Mouse (Mus musculus) spleen, postnatal 36 days (tissue): ENCODE data around the gene Mob3c.

Experiments
- DNase-seq, 2 experiments: peaks; one replicate each; pipeline ENCODE4 v3.0.0; 2022; ENCODE audit warnings: low spot score in 2 of 2, mixed read lengths in 1 of 2

The Mob3c gene

DNA sequence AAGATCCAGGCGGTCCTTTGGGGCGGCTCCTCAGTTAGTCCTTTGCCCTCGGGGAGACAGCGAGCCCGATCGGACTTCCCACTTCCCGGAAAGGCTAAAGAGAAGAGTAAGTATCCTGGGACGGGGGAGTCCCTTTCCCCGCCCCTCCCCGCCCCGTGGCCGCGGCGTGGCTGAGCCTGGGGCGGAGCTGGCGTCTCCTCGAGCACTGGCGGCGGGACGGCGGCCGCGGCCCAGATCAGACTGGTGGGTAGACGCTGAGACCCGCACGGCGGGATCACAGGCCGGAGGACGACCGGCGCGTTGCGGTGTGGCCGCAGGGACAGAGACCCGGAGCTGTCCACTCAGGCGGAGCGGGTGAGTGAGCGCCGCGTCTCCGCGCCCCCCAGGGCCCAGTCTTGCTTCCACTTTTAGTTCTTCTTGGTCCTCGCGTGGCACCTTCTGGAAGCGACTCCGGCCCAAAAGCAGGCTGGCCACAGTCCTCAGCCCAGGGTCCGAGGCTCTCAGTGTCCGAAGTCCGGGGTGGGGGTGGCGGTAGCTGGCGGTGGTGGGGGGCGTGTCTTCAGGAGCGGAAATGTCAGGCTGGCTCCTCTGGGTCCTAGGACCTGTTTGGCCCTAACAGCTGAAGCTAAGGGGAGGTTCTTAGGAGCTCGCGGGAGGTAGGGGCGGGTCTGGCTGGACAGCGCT is at the start of gene Mob3c:
Gene Mob3c (plus strand): TSS at position 205 of the 684 bp plus-strand sequence.
- peak; percentile 73 to 75 for DNase-seq

GRCm38 (mm10) chr4:115780269-115780668 is 47.6 kb upstream of the Mob3c start:
- no peak for DNase-seq

DNA sequence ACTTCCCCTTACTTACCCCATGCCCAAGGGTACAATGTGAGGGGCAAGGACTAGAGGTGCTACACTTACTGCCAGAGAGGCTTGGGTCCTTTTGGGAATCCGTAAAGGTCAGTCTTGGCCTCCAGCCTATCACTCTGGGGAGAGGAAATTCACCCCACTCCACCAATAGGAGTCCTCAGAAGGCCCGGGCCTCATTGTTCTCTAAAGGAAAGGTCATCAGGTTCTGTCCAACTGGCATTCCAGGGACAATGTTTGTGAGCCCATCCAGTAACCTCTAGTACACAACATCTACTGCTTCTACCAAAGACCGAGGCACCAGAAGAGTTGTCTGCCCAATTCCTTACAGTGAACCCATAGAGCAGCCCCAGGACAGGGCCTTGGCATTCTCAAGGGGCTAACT is 47.0 kb upstream of the Mob3c start, which contains the start of gene Tex38:
Gene Tex38 (minus strand): TSS at position 101 of the 400 bp plus-strand sequence.
- no peak for DNase-seq

DNA sequence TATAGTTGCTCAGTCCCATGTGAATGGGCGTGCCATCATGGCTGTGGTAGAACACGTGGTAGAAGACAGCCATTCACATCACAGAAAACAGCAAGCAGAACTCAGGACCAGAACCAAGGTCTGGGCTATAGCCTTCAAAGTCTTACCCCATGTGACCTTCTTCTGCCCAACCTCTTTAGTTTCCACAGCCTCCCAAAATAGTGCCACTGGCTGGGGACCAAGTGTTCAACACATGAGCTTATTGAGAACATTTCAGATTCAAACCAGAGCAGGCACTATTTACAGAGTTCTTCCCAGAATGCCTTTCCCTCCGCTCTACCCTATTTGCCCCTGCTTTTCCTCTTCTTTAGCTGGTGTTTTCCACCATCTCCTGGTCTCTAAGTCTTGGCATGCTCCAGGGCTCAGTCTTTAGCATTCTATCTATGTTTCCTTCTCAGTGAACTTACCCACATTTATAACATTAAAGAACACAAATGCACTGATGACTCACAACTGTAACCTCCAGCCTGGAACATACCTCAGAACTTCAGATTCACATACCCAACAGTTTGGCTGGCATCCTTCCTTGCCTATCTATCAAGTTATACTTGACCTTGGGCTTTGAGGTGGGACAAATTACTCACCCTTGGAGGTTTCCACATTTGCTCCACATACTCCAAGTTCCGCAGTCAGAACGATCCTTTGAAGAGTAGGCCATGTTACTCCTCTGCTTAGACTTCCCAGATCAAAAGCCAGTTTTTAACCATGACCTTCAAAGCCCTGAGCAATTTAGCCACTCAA is 45.7 kb upstream of the Mob3c start:
- no peak for DNase-seq

- DNase-seq: peak; percentile 46 to 53
Measured at GRCm38 (mm10) chr4:115784769-115785510, 43.0 kb upstream of the Mob3c start, which contains the start of gene Atpaf1. Gene Atpaf1 (plus strand): TSS chr4:115784812.

- DNase-seq: no peak
Measured at GRCm38 (mm10) chr4:115785511-115786034, 42.3 kb upstream of the Mob3c start.

- DNase-seq: no peak
Measured at GRCm38 (mm10) chr4:115790864-115791263, 37.0 kb upstream of the Mob3c start.

GRCm38 (mm10) chr4:115795360-115795759 is 32.5 kb upstream of the Mob3c start:
- no peak for DNase-seq

DNA sequence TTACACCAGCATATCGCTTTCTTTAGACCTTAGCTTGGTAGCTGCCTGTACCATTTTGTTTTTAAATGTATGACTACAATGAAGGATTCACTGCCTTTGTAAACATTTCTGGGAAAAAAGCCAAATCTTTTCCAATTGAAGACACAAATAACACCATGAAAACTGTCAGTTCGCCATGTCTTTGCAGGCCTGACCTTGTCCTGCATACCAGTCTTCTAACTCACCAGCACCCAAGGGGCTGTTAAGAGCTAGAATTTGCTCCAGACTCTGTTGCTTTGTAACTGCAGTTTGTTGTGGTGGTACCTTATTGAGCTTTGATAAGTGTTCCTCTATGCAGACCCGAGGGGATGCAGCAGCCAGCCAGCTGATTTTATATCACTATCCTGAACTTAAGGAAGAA is 27.9 kb upstream of the Mob3c start:
- DNase-seq: no peak

GRCm38 (mm10) chr4:115812326-115812725 is 15.6 kb upstream of the Mob3c start:
- no peak for DNase-seq

DNA sequence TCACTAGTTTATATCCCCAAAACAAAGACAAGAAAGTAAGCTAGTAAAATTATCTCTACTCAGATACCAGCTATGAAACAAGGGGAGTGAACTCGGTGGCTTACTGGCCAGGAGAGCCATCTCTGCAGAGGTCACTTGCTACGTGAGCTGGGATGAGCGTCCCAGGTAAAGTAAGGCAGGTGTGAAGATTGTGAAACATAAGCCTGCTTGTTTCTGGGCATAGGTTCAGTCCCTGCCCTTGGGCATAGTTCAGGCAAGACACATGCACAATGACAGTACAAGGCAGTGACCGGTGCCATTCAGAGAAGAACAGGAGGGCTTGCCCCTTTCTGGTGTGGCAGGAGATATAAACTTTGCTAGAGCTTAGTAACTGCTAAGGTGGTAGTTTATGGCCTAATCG is 12.3 kb upstream of the Mob3c start:
- no peak for DNase-seq

DNA sequence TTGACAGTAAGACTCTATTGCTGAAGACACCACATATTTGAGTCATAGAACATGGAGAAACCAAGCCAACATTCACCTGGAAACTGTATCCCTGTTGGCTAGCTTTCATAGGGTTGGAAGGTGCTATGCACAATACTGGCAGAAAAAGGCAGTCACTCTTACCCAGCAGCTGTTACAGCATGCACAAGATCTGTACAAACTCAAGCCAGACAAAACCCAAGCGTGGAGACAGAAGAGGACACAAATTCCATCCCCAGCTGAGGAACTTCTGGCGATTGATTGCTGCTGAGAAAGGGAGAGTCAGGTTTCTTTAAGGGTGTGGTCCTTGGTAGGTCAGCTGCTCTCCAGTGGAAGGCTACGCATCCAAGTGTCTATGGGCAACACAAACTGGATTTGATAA is 7.7 kb upstream of the Mob3c start:
- DNase-seq: no peak

DNA sequence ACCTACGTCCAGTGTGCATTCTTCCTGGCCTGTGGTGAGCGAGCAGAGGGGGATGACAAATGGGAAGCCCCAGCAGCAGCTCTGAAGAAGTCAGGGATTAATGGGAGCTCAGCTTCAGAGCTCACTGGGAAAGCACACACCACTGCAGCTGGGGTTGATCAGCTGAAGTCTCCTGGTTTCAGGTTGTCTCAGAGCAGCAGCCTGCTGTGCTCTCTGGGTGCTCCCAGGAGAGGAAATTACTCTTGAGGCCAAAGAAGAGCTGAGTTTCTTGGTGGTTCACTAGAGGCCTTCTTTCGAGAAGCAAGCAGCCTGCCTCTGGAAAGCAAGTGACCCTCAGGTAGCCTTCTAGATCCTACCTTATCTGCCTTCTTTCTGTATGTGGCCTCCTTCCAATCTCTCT is 6.9 kb upstream of the Mob3c start:
- DNase-seq: no peak

- DNase-seq: no peak
Measured at GRCm38 (mm10) chr4:115821431-115821830, 6.5 kb upstream of the Mob3c start.

- DNase-seq: no peak
Measured at GRCm38 (mm10) chr4:115821928-115822327, 6.0 kb upstream of the Mob3c start.

DNA sequence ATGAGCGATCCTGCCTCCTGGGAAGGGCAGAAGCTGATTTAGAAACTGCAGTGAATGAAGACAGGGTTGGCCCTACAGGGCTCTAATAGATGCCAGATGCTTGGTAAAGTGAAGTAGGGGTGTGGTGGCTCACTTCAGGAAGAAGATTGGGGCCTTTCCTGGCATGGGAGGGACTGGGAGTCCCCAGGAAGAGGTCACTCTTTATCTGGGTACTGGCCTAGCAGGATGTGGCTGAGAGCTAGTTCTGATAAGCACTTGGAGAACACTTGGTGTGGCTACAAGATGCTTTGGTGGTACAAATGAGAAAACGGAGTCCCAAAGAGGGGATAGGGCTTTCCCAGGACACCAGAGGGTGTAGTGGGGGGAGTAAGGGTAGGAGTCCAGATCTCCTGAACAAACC is 3.7 kb upstream of the Mob3c start:
- DNase-seq: no peak

GRCm38 (mm10) chr4:115825271-115825670 is 2.6 kb upstream of the Mob3c start:
- no peak for DNase-seq

- DNase-seq: no peak
Measured at GRCm38 (mm10) chr4:115827066-115827465, 826 bp upstream of the Mob3c start.

DNA sequence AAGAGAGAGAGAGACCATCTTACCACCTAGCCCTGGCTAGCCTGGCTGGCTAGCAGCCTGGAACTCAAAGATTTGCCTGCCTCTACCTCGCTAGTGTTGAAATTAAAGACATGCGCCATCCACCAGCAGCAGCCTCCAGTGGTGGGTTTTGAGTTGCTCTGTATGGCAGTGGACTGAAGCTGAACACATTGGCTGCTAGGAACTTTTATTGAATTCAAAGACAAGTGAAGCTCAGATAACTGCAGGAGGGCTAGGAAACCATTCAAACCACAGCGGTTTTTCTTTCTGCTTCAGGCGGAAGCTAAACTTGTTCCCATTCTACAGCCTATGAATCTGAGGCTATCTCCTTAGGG is 381 bp upstream of the Mob3c start:
- DNase-seq: no peak

DNA sequence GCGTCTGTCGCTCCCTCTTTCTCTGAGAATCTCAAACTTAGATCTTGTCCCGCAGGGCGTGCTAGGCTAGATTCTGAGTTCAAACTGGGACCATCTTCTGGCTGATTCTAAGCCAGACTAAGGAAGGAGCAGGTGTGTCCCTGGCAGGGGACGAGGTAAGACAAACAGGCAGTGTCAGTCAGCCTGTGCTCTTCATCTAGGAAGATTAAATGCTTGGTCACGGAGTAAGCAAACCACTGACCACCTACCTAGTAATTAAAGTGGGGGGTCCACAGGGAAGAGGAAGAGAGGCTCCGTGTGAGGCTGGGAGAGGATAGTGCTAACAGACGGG is 645 bp downstream of the Mob3c start:
- no peak for DNase-seq

DNA sequence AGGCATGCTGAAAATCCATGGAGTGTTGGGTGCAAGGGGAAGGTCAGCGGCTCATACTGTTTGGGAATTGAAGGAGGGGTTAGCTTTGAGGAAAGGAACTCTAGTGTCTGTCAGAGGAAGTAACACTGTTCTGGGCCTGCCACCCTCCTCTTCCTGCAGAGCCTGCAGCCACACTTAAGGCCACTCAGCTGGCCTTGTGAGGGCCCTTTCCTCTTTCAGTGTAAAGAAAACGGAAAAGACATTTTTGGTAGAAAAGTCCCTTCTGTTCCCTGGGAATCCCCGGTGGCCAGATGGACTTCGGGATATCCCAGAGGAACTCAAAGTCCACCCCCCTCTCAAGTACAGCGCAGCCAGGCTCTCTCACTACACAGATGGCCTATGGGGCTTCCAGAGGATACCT is 2.6 kb downstream of the Mob3c start:
- DNase-seq: no peak

- DNase-seq: no peak
Measured at GRCm38 (mm10) chr4:115831221-115831620, 3.3 kb downstream of the Mob3c start.
